Mouse (Mus musculus) heart, postnatal 25 days (tissue): ENCODE data around the gene Slc36a2. TPM values are rescaled to one million over a fixed set of nuclear protein-coding genes. Genes with fewer than 3 reads are reported as not detected.

Experiments used
- total RNA-seq, 2 experiments: library from RNA; stranded (reverse); gene quantifications; 2 replicates each; pipeline ENCODE4 v1.2.3; 2021

Slc36a2 gene
- total RNA-seq, 2 experiments from 2014 or later, result 14.2 to 14.8 TPM

Other genes starting within 250 kb of the Slc36a2 start
- gene Tnip1, start 222.2 kb downstream of the Slc36a2 start, total RNA-seq, result 10 to 100 TPM; 27.1 to 29.8 TPM
- 100 to 1,000 TPM; 240 to 246 TPM for gene Anxa6, start 151.6 kb downstream of the Slc36a2 start, total RNA-seq
- 10 to 100 TPM; 11.4 to 13.4 TPM for gene Ccdc69, start 106.9 kb downstream of the Slc36a2 start, total RNA-seq
- 10 to 100 TPM; 10.6 to 10.9 TPM for gene Gm2a, start 87.0 kb downstream of the Slc36a2 start, total RNA-seq
- not detected for gene Slc36a3, start 33.4 kb downstream of the Slc36a2 start, total RNA-seq
- 10 to 100 TPM in 1 of 2 experiments, 1 to 10 TPM in 1; 9.7 to 13.6 TPM for gene Slc36a1, start 19.3 kb upstream of the Slc36a2 start, total RNA-seq
- under 1 TPM in 1 of 2 experiments, not detected in 1; 0.08 TPM for gene Fat2, start 151.5 kb upstream of the Slc36a2 start, total RNA-seq
- gene Sparc, start 238.1 kb upstream of the Slc36a2 start, total RNA-seq, result 100 to 1,000 TPM; 785 to 951 TPM